Mouse (Mus musculus): ENCODE measurements around the gene Esrp2.

GRCm38 (mm10) chr8:106169934-106170480, 33.2 kb upstream of the Esrp2 start:
- TF ChIP-seq GATA1 (IDR thresholded peaks at IDR 0.05; ENCODE audit: low read length) (no peak), TAL1 (IDR thresholded peaks at IDR 0.05; ENCODE audit: low read length) (no peak)
